19 mouse cellular contexts compared by ENCODE assay signal in the genomic region with DNA sequence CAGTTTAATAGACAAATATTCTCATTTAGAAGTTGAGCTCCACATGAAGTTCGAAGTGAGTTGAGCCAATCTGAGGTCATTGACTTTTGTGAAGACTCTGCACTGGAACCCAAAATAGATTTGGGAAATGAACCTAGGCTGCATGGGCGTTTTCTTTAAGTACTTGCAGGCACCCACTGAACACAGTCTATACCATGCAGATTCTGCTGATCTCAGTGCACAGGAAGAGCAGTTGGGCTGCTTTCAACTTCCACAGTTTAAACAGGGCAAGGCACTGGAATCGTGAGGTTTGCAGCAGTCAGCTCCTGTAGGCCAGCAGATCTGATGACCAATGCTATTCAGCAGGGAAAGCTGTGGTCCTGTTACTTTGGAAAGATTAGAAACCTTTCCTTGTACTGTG. TPM values are rescaled to one million over a fixed set of nuclear protein-coding genes. Genes with fewer than 3 reads are reported as not detected.
"Had no signal": no experiment of that assay in that cellular context is flagged by ENCODE, and none has a peak within 500 bp of the region (broad histone marks: within the 10 kb centered on the region; RNA-seq: fewer than 3 reads in every experiment).

No protein-coding gene starts in this region.

- H3K27ac ChIP-seq: kidney, postnatal 0 days; layer of hippocampus, adult 2 months; limb, embryonic 10.5 days; liver, embryonic 13.5 days; lung, embryonic 15.5 days; midbrain, embryonic 10.5 days had no signal

- ATAC-seq: liver, postnatal 0 days had no signal

- H3K36me3 ChIP-seq: limb, embryonic 10.5 days; liver, embryonic 13.5 days; lung, embryonic 15.5 days; midbrain, embryonic 10.5 days had no signal

- H3K4me3 ChIP-seq: layer of hippocampus, adult 2 months; limb, embryonic 10.5 days; liver, embryonic 13.5 days; lung, embryonic 15.5 days; midbrain, embryonic 10.5 days had no signal

- H3K4me2 ChIP-seq: liver, embryonic 13.5 days; lung, embryonic 15.5 days had no signal

- H3K27me3 ChIP-seq: liver, embryonic 13.5 days; lung, embryonic 15.5 days had no signal

- DNase-seq: kidney, adult 11 months; kidney, adult 9 months; kidney, postnatal 36 days; liver, embryonic 13.5 days; liver, postnatal 0 days; lung, postnatal 14 days; right cerebral cortex, postnatal 14 days; thymus, postnatal 4 days had no signal

- H3K9me3 ChIP-seq: limb, embryonic 10.5 days; liver, embryonic 13.5 days; lung, embryonic 15.5 days; midbrain, embryonic 10.5 days had no signal

- H3K9ac ChIP-seq: liver, embryonic 13.5 days; liver, postnatal 0 days; lung, embryonic 15.5 days had no signal

- H3K4me1 ChIP-seq: limb, embryonic 10.5 days; liver, embryonic 13.5 days; lung, embryonic 15.5 days; midbrain, embryonic 10.5 days had no signal

RNA-seq across cellular contexts. Expression of gene Gm2174, which starts 31.5 kb away (rescaled TPM):
- total RNA-seq: layer of hippocampus, adult 2 months; layer of hippocampus, postnatal 14 days; left cerebral cortex, adult 18-20 months; left cerebral cortex, postnatal 10 days; midbrain, postnatal 0 days had no signal
- polyA plus RNA-seq: midbrain, postnatal 0 days; neural tube, embryonic 14.5 days; small intestine, adult 2 months had no signal
